In genomic region chr19:6364317-6364725, GRCm38 (mm10) we compare ENCODE assay signal across 8 mouse cellular contexts. TPM values are rescaled to one million over a fixed set of nuclear protein-coding genes. Genes with fewer than 3 reads are reported as not detected.
DNase-seq lines count a peak whose midpoint lies in the region; ATAC-seq and TF ChIP-seq lines count a peak whose summit lies in the region.

No protein-coding gene starts in this region.

- H3K27me3 ChIP-seq in hindbrain, embryonic 16.5 days (replicated peaks; ENCODE audit: control insufficient read depth, insufficient read depth, low read length) = no peaks in the 10 kb centered on the region

- H3K4me2 ChIP-seq in hindbrain, embryonic 16.5 days (ENCODE audit: low read length) = peak overlapping the region; percentile 97

- H3K4me3 ChIP-seq in hindbrain, embryonic 16.5 days (ENCODE audit: low read length) = peak overlapping the region; percentile 98
- peak overlapping the region; percentile 71 for H3K4me3 ChIP-seq in left cerebral cortex, adult 2 months
- H3K4me3 ChIP-seq in macrophage (ENCODE audit: inconsistent target) = peak overlapping the region; percentile 63

- peaks cover 20% of the 10 kb centered on the region for H3K4me1 ChIP-seq in hindbrain, embryonic 16.5 days (ENCODE audit: control insufficient read depth, insufficient read depth, low read depth, low read length)

- H3K9me3 ChIP-seq in hindbrain, embryonic 16.5 days (ENCODE audit: control insufficient read depth, low read length) = no peaks in the 10 kb centered on the region

- WGBS in hindbrain, embryonic 16.5 days = under 1% methylated on average over 47 of the region's 55 CpGs
- WGBS in macrophage (ENCODE audit: missing documents) = under 1% methylated on average over 53 of the region's 55 CpGs

- intact Hi-C loops in left cerebral cortex, adult 2 months (cut with DNase I) = no loop called here

- H3K9ac ChIP-seq in hindbrain, embryonic 16.5 days (ENCODE audit: low read depth, low read length) = peak overlapping the region; percentile 99

- DNase-seq in T-cell, adult 2 months (ENCODE audit: low spot score) = peak; percentile 89
- peak; percentile 93 to 94 for DNase-seq in cerebellum, postnatal 36 days
- peak; percentile 92 for DNase-seq in gastrocnemius, adult 18-20 months (ENCODE audit: low spot score)
- DNase-seq in left cerebral cortex, adult 2 months (ENCODE audit: extremely low spot score in 1 of 2, low spot score in 2 of 2) = peak; percentile 90 to 91
- DNase-seq in retina, postnatal 7 days (ENCODE audit: low read depth, low spot score) = peak; percentile 83
- peak; percentile 86 to 88 for DNase-seq in urinary bladder, adult 18-20 months (ENCODE audit: low spot score in 2 of 2)

- TF ChIP-seq CTCF in left cerebral cortex, adult 2 months (IDR thresholded peaks at IDR 0.05) = no peak

- peak overlapping the region; percentile 99 for H3K27ac ChIP-seq in hindbrain, embryonic 16.5 days (ENCODE audit: low read depth, low read length)
- H3K27ac ChIP-seq in left cerebral cortex, adult 2 months = peak overlapping the region; percentile 99
- peak overlapping the region; percentile 38 for H3K27ac ChIP-seq in macrophage

- peaks cover 27% of the 10 kb centered on the region for H3K36me3 ChIP-seq in hindbrain, embryonic 16.5 days (ENCODE audit: control insufficient read depth, insufficient read depth, low read length)
- H3K36me3 ChIP-seq in macrophage (ENCODE audit: inconsistent target) = peaks cover 41% of the 10 kb centered on the region

- no peak for ATAC-seq in hindbrain, embryonic 16.5 days

- H3K79me2 ChIP-seq in macrophage (ENCODE audit: inconsistent target) = peaks cover 50% of the 10 kb centered on the region

RNA-seq across cellular contexts. Expression of gene Sf1, which starts 0.8 kb away (rescaled TPM):
- total RNA-seq in gastrocnemius, adult 18-20 months (2021) = 10 to 100 TPM; 76.2 to 89.8 TPM
- 81.4 and 106 TPM in 2 replicates for polyA plus RNA-seq in hindbrain, embryonic 16.5 days (2015; fragmentation: Nextera tagmentation; extraction: Ambion mirVana)
- total RNA-seq in left cerebral cortex, adult 2 months (2021) = 100 to 1,000 TPM; 208 to 212 TPM
- total RNA-seq in macrophage (2018; cell fraction: chromatin; rRNA removed) = 100 to 1,000 TPM; 332 to 732 (median 556) TPM
- total RNA-seq in macrophage (2018; cell fraction: cytosol; rRNA removed) = 100 to 1,000 TPM in 16 of 26 experiments, 10 to 100 TPM in 10; 75.0 to 160 (median 109) TPM
- 100 to 1,000 TPM; 189 to 372 (median 269) TPM for total RNA-seq in macrophage (2018; cell fraction: nucleus; rRNA removed)
- polyA plus RNA-seq in macrophage (2018) = 95.2 to 156 TPM (median 120 TPM) in 3 replicates

RNA-seq across cellular contexts. Expression of gene Pygm, which starts 19.9 kb away (rescaled TPM):
- 1,000 to 10,000 TPM; 7,185 to 8,344 TPM for total RNA-seq in gastrocnemius, adult 18-20 months (2021)
- polyA plus RNA-seq in hindbrain, embryonic 16.5 days (2015; fragmentation: Nextera tagmentation; extraction: Ambion mirVana) = 10.2 and 13.2 TPM in 2 replicates
- 10 to 100 TPM; 28.4 to 32.7 TPM for total RNA-seq in left cerebral cortex, adult 2 months (2021)
- 10 to 100 TPM in 23 of 26 experiments, 1 to 10 TPM in 3; 4.1 to 60.1 (median 22.4) TPM for total RNA-seq in macrophage (2018; cell fraction: chromatin; rRNA removed)
- total RNA-seq in macrophage (2018; cell fraction: cytosol; rRNA removed) = 1 to 10 TPM in 3 of 26 experiments, under 1 TPM in 23; 0.06 to 1.9 (median 0.37) TPM
- 10 to 100 TPM in 15 of 26 experiments, 1 to 10 TPM in 11; 1.5 to 26.8 (median 11.0) TPM for total RNA-seq in macrophage (2018; cell fraction: nucleus; rRNA removed)
- polyA plus RNA-seq in macrophage (2018) = 0.21 to 0.59 TPM (median 0.39 TPM) in 3 replicates

RNA-seq across cellular contexts. Expression of gene Map4k2, which starts 23.4 kb away (rescaled TPM):
- 1 to 10 TPM; 7.4 to 8.3 TPM for total RNA-seq in gastrocnemius, adult 18-20 months (2021)
- 19.6 and 23.1 TPM in 2 replicates for polyA plus RNA-seq in hindbrain, embryonic 16.5 days (2015; fragmentation: Nextera tagmentation; extraction: Ambion mirVana)
- 100 to 1,000 TPM in 1 of 2 experiments, 10 to 100 TPM in 1; 94.9 to 108 TPM for total RNA-seq in left cerebral cortex, adult 2 months (2021)
- 100 to 1,000 TPM in 7 of 26 experiments, 10 to 100 TPM in 19; 36.0 to 138 (median 82.2) TPM for total RNA-seq in macrophage (2018; cell fraction: chromatin; rRNA removed)
- 10 to 100 TPM in 3 of 26 experiments, 1 to 10 TPM in 23; 5.7 to 12.4 (median 8.4) TPM for total RNA-seq in macrophage (2018; cell fraction: cytosol; rRNA removed)
- total RNA-seq in macrophage (2018; cell fraction: nucleus; rRNA removed) = 10 to 100 TPM; 16.9 to 81.8 (median 38.2) TPM
- polyA plus RNA-seq in macrophage (2018) = 6.8 to 15.8 TPM (median 8.5 TPM) in 3 replicates

RNA-seq across cellular contexts. Expression of gene Men1, which starts 29.5 kb away (rescaled TPM):
- total RNA-seq in gastrocnemius, adult 18-20 months (2021) = 1 to 10 TPM; 6.2 to 6.9 TPM
- 68.4 and 85.0 TPM in 2 replicates for polyA plus RNA-seq in hindbrain, embryonic 16.5 days (2015; fragmentation: Nextera tagmentation; extraction: Ambion mirVana)
- 10 to 100 TPM; 64.7 to 72.5 TPM for total RNA-seq in left cerebral cortex, adult 2 months (2021)
- total RNA-seq in macrophage (2018; cell fraction: chromatin; rRNA removed) = 10 to 100 TPM in 19 of 26 experiments, 1 to 10 TPM in 7; 5.0 to 40.8 (median 13.3) TPM
- total RNA-seq in macrophage (2018; cell fraction: cytosol; rRNA removed) = 10 to 100 TPM in 24 of 26 experiments, 1 to 10 TPM in 2; 9.1 to 21.5 (median 17.3) TPM
- total RNA-seq in macrophage (2018; cell fraction: nucleus; rRNA removed) = 10 to 100 TPM in 23 of 26 experiments, 1 to 10 TPM in 3; 6.5 to 62.9 (median 14.9) TPM
- 16.4 to 22.0 TPM (median 21.4 TPM) in 3 replicates for polyA plus RNA-seq in macrophage (2018)

RNA-seq across cellular contexts. Expression of gene Rasgrp2, which starts 34.8 kb away (rescaled TPM):
- total RNA-seq in gastrocnemius, adult 18-20 months (2021) = 10 to 100 TPM in 1 of 2 experiments, 1 to 10 TPM in 1; 8.3 to 18.2 TPM
- polyA plus RNA-seq in hindbrain, embryonic 16.5 days (2015; fragmentation: Nextera tagmentation; extraction: Ambion mirVana) = 184 and 232 TPM in 2 replicates
- 10 to 100 TPM; 61.1 to 72.2 TPM for total RNA-seq in left cerebral cortex, adult 2 months (2021)
- 10 to 100 TPM in 10 of 26 experiments, 1 to 10 TPM in 14, under 1 TPM in 2; 0.13 to 34.8 (median 7.4) TPM for total RNA-seq in macrophage (2018; cell fraction: chromatin; rRNA removed)
- total RNA-seq in macrophage (2018; cell fraction: cytosol; rRNA removed) = 10 to 100 TPM in 1 of 26 experiments, 1 to 10 TPM in 25; 2.5 to 12.8 (median 5.7) TPM
- 10 to 100 TPM in 4 of 26 experiments, 1 to 10 TPM in 21, under 1 TPM in 1; 0.96 to 16.4 (median 5.6) TPM for total RNA-seq in macrophage (2018; cell fraction: nucleus; rRNA removed)
- polyA plus RNA-seq in macrophage (2018) = 5.2 to 12.2 TPM (median 11.4 TPM) in 3 replicates

Comparison
In these comparisons a context has a peak if more than half of its experiments do, and no peak if none do; other contexts are left out.
1. H3K27ac ChIP-seq: peak in every context shown above with its lines; median percentile 99 in hindbrain, embryonic 16.5 days; 99 in left cerebral cortex, adult 2 months; 38 in macrophage.
2. RNA of gene Pygm, which starts 19.9 kb away (total RNA-seq): 7,185 to 8,344 TPM in gastrocnemius, adult 18-20 months; 28.4 to 32.7 TPM in left cerebral cortex, adult 2 months; every median in the first group is over 100 times any median in the second.
3. RNA of gene Map4k2, which starts 23.4 kb away (total RNA-seq): 94.9 to 108 TPM in left cerebral cortex, adult 2 months; 7.4 to 8.3 TPM in gastrocnemius, adult 18-20 months; every median in the first group is over 10 times any median in the second.
4. Peak in every context shown above with its lines, with median percentiles within 50 percentile points of each other: DNase-seq and H3K4me3 ChIP-seq.